Comparison of ENCODE assay signal across 7 mouse cellular contexts in genomic region chr5:37336485-37337105, GRCm38 (mm10). TPM values are rescaled to one million over a fixed set of nuclear protein-coding genes. Genes with fewer than 3 reads are reported as not detected.
DNase-seq lines count a peak whose midpoint lies in the region; ATAC-seq lines count a peak whose summit lies in the region.

Gene Evc (minus strand): TSS chr5:37336894.

- H3K9me3 ChIP-seq in hindbrain, embryonic 14.5 days (ENCODE audit: control insufficient read depth, low read length), result no peaks in the 10 kb centered on the region
- no peaks in the 10 kb centered on the region for H3K9me3 ChIP-seq in midbrain, embryonic 12.5 days
- no peaks in the 10 kb centered on the region for H3K9me3 ChIP-seq in stomach, embryonic 16.5 days (replicated peaks; ENCODE audit: control insufficient read depth, low read length)

- H3K4me2 ChIP-seq in hindbrain, embryonic 14.5 days (replicated peaks), result peak within 1 kb of the TSS; percentile 99
- H3K4me2 ChIP-seq in midbrain, embryonic 12.5 days (replicated peaks), result peak within 1 kb of the TSS; percentile 97
- H3K4me2 ChIP-seq in stomach, embryonic 16.5 days (ENCODE audit: low read depth, low read length), result peak within 1 kb of the TSS; percentile 88

- intact Hi-C loops in left cerebral cortex, postnatal 4 days (cut with DNase I), result no loop called here

- peaks cover 9% of the 10 kb centered on the region; the same call in 1 of the 2 replicates for H3K27me3 ChIP-seq in hindbrain, embryonic 14.5 days (ENCODE audit: control insufficient read depth, insufficient read depth, low read length)
- H3K27me3 ChIP-seq in midbrain, embryonic 12.5 days, result peaks cover 10% of the 10 kb centered on the region; the same call in 1 of the 2 replicates
- no peaks in the 10 kb centered on the region for H3K27me3 ChIP-seq in stomach, embryonic 16.5 days (ENCODE audit: control insufficient read depth, insufficient read depth, low read length)

- no peaks in the 10 kb centered on the region for H3K36me3 ChIP-seq in hindbrain, embryonic 14.5 days (replicated peaks; ENCODE audit: control insufficient read depth, insufficient read depth)
- 0 out of 2 replicates have a peak, but pooled peaks cover under 1% of the 10 kb centered on the region for H3K36me3 ChIP-seq in midbrain, embryonic 12.5 days
- no peaks in the 10 kb centered on the region for H3K36me3 ChIP-seq in stomach, embryonic 16.5 days (ENCODE audit: control insufficient read depth, insufficient read depth, low read length)

- ATAC-seq in hindbrain, embryonic 14.5 days (ENCODE audit: low FRiP score), result peak; percentile 70
- peak; percentile 77 for ATAC-seq in midbrain, embryonic 12.5 days (ENCODE audit: low FRiP score, low read depth)
- peak; percentile 73 for ATAC-seq in stomach, embryonic 16.5 days (ENCODE audit: insufficient read depth, low FRiP score)

- peaks cover 16% of the 10 kb centered on the region for H3K4me1 ChIP-seq in hindbrain, embryonic 14.5 days (replicated peaks; ENCODE audit: control insufficient read depth, insufficient read depth, low read length)
- peaks cover 44% of the 10 kb centered on the region for H3K4me1 ChIP-seq in midbrain, embryonic 12.5 days
- peaks cover 24% of the 10 kb centered on the region for H3K4me1 ChIP-seq in stomach, embryonic 16.5 days (ENCODE audit: control insufficient read depth, insufficient read depth, low read length)

- H3K9ac ChIP-seq in hindbrain, embryonic 14.5 days, result peak within 1 kb of the TSS; percentile 69
- peak within 1 kb of the TSS; percentile 66 for H3K9ac ChIP-seq in midbrain, embryonic 12.5 days (replicated peaks)
- H3K9ac ChIP-seq in stomach, embryonic 16.5 days (ENCODE audit: low read length), result peak within 1 kb of the TSS; percentile 80

- no peak within 1 kb of the TSS for H3K27ac ChIP-seq in hindbrain, embryonic 14.5 days
- no peak within 1 kb of the TSS for H3K27ac ChIP-seq in midbrain, embryonic 12.5 days (replicated peaks)
- peak within 1 kb of the TSS; percentile 1; the same call in 1 of the 2 replicates for H3K27ac ChIP-seq in stomach, embryonic 16.5 days (ENCODE audit: low read length)

- DNase-seq in adrenal gland, adult 18-20 months (ENCODE audit: low spot score in 2 of 2), result peak; percentile 65 to 69
- DNase-seq in cerebellum, postnatal 14 days, result peak; percentile 42 to 49
- peak; percentile 36 to 54 for DNase-seq in gastrocnemius, adult 8-10 months (ENCODE audit: low spot score in 2 of 2)
- DNase-seq in hindbrain, embryonic 14.5 days (ENCODE audit: low spot score), result peak; percentile 67
- peak; percentile 81 for DNase-seq in left cerebral cortex, postnatal 4 days

- under 1% methylated on average over 48 of the region's 48 CpGs for WGBS in hindbrain, embryonic 14.5 days
- WGBS in midbrain, embryonic 12.5 days, result under 1% methylated on average over 48 of the region's 48 CpGs
- WGBS in stomach, embryonic 16.5 days, result under 1% methylated on average over 47 of the region's 48 CpGs

- peak within 1 kb of the TSS; percentile 66 for H3K4me3 ChIP-seq in hindbrain, embryonic 14.5 days (replicated peaks; ENCODE audit: low read length)
- peak within 1 kb of the TSS; percentile 63 for H3K4me3 ChIP-seq in midbrain, embryonic 12.5 days
- H3K4me3 ChIP-seq in stomach, embryonic 16.5 days (replicated peaks; ENCODE audit: low read length), result peak within 1 kb of the TSS; percentile 76

RNA-seq across cellular contexts. Expression of gene Evc, which starts in this region (rescaled TPM):
- 10 to 100 TPM; 11.3 to 12.2 TPM for total RNA-seq in adrenal gland, adult 18-20 months (2021)
- total RNA-seq in gastrocnemius, adult 8-10 months (2022), result 10 to 100 TPM; 19.5 to 21.9 (median 21.1) TPM
- polyA plus RNA-seq in hindbrain, embryonic 14.5 days (2014; fragmentation: Nextera tagmentation; extraction: Ambion mirVana), result 2.4 and 3.1 TPM in 2 replicates
- total RNA-seq in left cerebral cortex, postnatal 4 days (2021), result 1 to 10 TPM; 6.6 to 7.9 TPM
- polyA plus RNA-seq in midbrain, embryonic 12.5 days (2016; fragmentation: Nextera tagmentation; extraction: Ambion mirVana), result 21.1 and 21.2 TPM in 2 replicates
- polyA plus RNA-seq in stomach, embryonic 16.5 days (2015; fragmentation: Nextera tagmentation; extraction: Ambion mirVana), result 14.1 and 14.8 TPM in 2 replicates
